Mouse (Mus musculus) forebrain, embryonic 12.5 days (tissue): ENCODE data around the gene Apba1. TPM values are rescaled to one million over a fixed set of nuclear protein-coding genes. Genes with fewer than 3 reads are reported as not detected.

Source experiments
- ATAC-seq: fragments of 200-750 bp; cut with Nextera tagmentation; 2 replicates; pipeline ENCODE4 v1.8.0; 2017; ENCODE audit warnings: moderate TSS enrichment; ENCODE audit not compliant: low FRiP score
- H3K27ac ChIP-seq: fragments of 300-500 bp; sonication (generic); 2 replicates; pipeline ENCODE4 v1.5.1; 2016; ENCODE audit warnings: mild to moderate bottlenecking
- H3K27me3 ChIP-seq: fragments of 300-500 bp; sonication (generic); 2 replicates; pipeline ENCODE4 v1.6.1; 2016; ENCODE audit warnings: mild to moderate bottlenecking
- H3K36me3 ChIP-seq: fragments of 300-500 bp; sonication (generic); replicated peaks from 2 replicates; pipeline ENCODE4 v1.6.1; 2016; ENCODE audit warnings: mild to moderate bottlenecking
- H3K4me1 ChIP-seq: fragments of 300-500 bp; sonication (generic); 2 replicates; pipeline ENCODE4 v1.6.1; 2016
- H3K4me2 ChIP-seq: fragments of 300-500 bp; sonication (generic); 2 replicates; pipeline ENCODE4 v1.6.1; 2016; ENCODE audit warnings: mild to moderate bottlenecking, moderate library complexity
- H3K4me3 ChIP-seq: fragments of 300-500 bp; sonication (generic); replicated peaks from 2 replicates; pipeline ENCODE4 v1.5.1; 2016; ENCODE audit warnings: mild to moderate bottlenecking
- H3K9ac ChIP-seq: fragments of 300-500 bp; sonication (generic); 2 replicates; pipeline ENCODE4 v1.6.1; 2016; ENCODE audit warnings: mild to moderate bottlenecking
- H3K9me3 ChIP-seq: fragments of 300-500 bp; sonication (generic); 2 replicates; pipeline ENCODE4 v1.6.1; 2016
- WGBS: fragments of 180-500 bp; shearing (Covaris S2); methylation state at CpG from one replicate; pipeline ENCODE4 v1.1.7; 2016; 5-methylcytosine and 5-hydroxymethylcytosine counted together
- polyA plus RNA-seq: library from polyadenylated mRNA; unstranded; fragments of >200 nt; fragmentation: Nextera tagmentation; extraction: Ambion mirVana; gene quantifications from 2 replicates; pipeline ENCODE4 v1.2.1, GENCODE M21; 2016

Apba1 gene
- polyA plus RNA-seq, 1 experiment from 2014 or later: 2.8 TPM

GRCm38 (mm10) chr19:23858091-23858490, 99.4 kb downstream of the Apba1 start:
- Histone ChIP-seq H3K9me3 (peaks cover 9% of the 10 kb centered on the region; the same call in 1 of the 2 replicates), H3K9ac (no peak overlapping the region), H3K4me1 (0 out of 2 replicates have a peak, but pooled peaks cover 2% of the 10 kb centered on the region), H3K27ac (no peak overlapping the region), H3K27me3 (0 out of 2 replicates have a peak, but pooled peaks cover 4% of the 10 kb centered on the region), H3K36me3 (no peaks in the 10 kb centered on the region), H3K4me2 (no peak overlapping the region), H3K4me3 (no peak overlapping the region)
- WGBS: 94% methylated on average over 4 of the region's 4 CpGs
- ATAC-seq: no peak

GRCm38 (mm10) chr19:23858781-23859180, 100.1 kb downstream of the Apba1 start:
- no peak for ATAC-seq
- Histone ChIP-seq H3K27ac (no peak overlapping the region), H3K27me3 (0 out of 2 replicates have a peak, but pooled peaks cover 4% of the 10 kb centered on the region), H3K36me3 (no peaks in the 10 kb centered on the region), H3K4me2 (no peak overlapping the region), H3K9me3 (peaks cover 9% of the 10 kb centered on the region; the same call in 1 of the 2 replicates), H3K4me1 (peaks cover 4% of the 10 kb centered on the region; the same call in 1 of the 2 replicates), H3K4me3 (no peak overlapping the region), H3K9ac (no peak overlapping the region)
- WGBS: 94% methylated on average over 9 of the region's 9 CpGs

DNA sequence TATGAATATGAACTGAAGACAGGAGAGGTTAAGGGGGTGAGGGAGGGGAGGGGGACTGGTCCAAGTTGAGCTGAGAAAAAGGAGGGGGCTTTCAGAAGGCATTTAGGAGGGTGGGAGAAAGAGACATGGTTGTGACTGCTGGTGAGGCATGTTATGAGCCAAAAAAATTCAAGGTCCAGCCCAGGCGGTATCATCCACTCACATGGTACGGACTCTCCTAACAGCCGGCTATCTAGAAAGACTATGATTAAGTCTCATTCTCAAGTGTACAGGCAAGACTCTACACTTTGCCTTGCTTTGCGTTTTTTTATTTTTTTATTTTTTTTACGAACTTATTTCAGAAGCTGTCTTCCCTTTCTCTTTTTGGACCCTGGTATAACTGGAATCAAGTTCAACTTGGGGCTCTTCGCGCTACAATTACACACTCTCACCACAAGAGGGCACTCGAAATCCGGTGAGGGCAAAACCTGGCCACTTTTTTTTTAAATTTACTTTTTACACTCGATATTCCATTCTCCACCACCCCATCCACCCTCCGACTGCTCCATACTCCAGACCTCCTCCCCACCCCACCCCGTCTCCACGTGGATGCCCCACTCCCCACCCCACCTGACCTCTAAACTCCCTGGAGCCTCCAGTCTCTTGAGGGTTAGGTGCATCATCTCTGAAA, 101.6 kb downstream of the Apba1 start:
- WGBS: 33% methylated on average over 13 of the region's 13 CpGs
- Histone ChIP-seq H3K4me3 (no peak overlapping the region), H3K4me1 (peaks cover 13% of the 10 kb centered on the region), H3K9ac (no peak overlapping the region), H3K36me3 (no peaks in the 10 kb centered on the region), H3K4me2 (no peak overlapping the region), H3K27ac (no peak overlapping the region), H3K27me3 (0 out of 2 replicates have a peak, but pooled peaks cover 4% of the 10 kb centered on the region), H3K9me3 (peaks cover 9% of the 10 kb centered on the region; the same call in 1 of the 2 replicates)
- ATAC-seq: peak; percentile 63

- WGBS: 43% methylated on average over 4 of the region's 4 CpGs
- ATAC-seq: no peak
- H3K27me3 ChIP-seq: 0 out of 2 replicates have a peak, but pooled peaks cover 4% of the 10 kb centered on the region
- peaks cover 13% of the 10 kb centered on the region for H3K4me1 ChIP-seq
- H3K4me3 ChIP-seq: no peak overlapping the region
- H3K36me3 ChIP-seq: no peaks in the 10 kb centered on the region
- H3K4me2 ChIP-seq: no peak overlapping the region
- no peak overlapping the region for H3K27ac ChIP-seq
- H3K9me3 ChIP-seq: 0 out of 2 replicates have a peak, but pooled peaks cover 4% of the 10 kb centered on the region
- no peak overlapping the region for H3K9ac ChIP-seq
Observed at GRCm38 (mm10) chr19:23862736-23863135, 104.0 kb downstream of the Apba1 start.

DNA sequence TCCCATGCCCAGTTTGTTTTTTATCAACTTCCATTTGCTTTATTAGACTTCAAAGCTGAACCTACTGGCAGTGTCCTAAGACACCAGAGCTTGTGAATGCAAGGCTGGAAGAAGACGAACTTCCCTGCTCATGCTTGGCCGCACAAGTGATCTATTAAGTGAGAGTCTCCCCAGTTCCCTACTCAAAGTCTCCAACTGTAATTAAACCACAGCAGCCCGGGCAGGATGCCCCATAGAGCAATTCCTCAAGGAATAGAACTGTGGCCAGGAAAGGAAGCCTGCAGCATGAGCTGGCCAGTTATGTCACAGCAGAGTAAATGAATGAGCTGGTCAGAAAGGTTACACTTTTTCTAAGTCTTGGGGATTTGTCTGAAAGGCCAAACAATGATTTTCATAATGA, 105.3 kb downstream of the Apba1 start:
- Histone ChIP-seq H3K36me3 (no peaks in the 10 kb centered on the region), H3K4me2 (no peak overlapping the region), H3K27ac (no peak overlapping the region), H3K9ac (no peak overlapping the region), H3K4me1 (peaks cover 13% of the 10 kb centered on the region), H3K9me3 (no peaks in the 10 kb centered on the region), H3K27me3 (0 out of 2 replicates have a peak, but pooled peaks cover 4% of the 10 kb centered on the region), H3K4me3 (no peak overlapping the region)
- 38% methylated on average over 3 of the region's 3 CpGs for WGBS
- no peak for ATAC-seq

DNA sequence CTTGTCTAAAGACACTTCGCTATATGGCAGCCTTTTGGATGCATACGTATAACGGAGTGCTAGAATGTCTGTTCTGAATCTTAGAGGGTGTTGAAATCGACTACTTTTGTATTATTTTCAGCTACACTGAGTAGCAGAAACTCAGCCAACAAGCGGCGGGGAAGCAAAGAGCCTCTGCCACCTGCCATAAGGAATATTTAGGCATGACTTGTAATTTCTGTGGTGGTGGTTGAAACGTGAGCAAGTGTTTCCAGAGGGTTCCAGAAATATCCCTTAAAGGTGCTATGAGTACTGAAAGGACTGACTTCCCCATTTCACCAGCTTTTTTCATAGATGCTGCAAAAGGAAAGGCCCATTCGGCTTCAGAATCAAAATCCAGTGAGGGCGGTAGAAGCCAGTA, 107.4 kb downstream of the Apba1 start:
- no peak for ATAC-seq
- Histone ChIP-seq H3K4me3 (no peak overlapping the region), H3K4me1 (peaks cover 13% of the 10 kb centered on the region), H3K4me2 (no peak overlapping the region), H3K9ac (no peak overlapping the region), H3K27me3 (0 out of 2 replicates have a peak, but pooled peaks cover 4% of the 10 kb centered on the region), H3K9me3 (no peaks in the 10 kb centered on the region), H3K27ac (no peak overlapping the region), H3K36me3 (no peaks in the 10 kb centered on the region)
- WGBS: 91% methylated on average over 9 of the region's 9 CpGs

- Histone ChIP-seq H3K27me3 (0 out of 2 replicates have a peak, but pooled peaks cover 3% of the 10 kb centered on the region), H3K9ac (no peak overlapping the region), H3K4me3 (no peak overlapping the region), H3K4me2 (no peak overlapping the region), H3K27ac (no peak overlapping the region), H3K36me3 (no peaks in the 10 kb centered on the region), H3K9me3 (no peaks in the 10 kb centered on the region), H3K4me1 (peaks cover 13% of the 10 kb centered on the region)
- no peak for ATAC-seq
- 83% methylated on average over 11 of the region's 11 CpGs for WGBS
Observed at GRCm38 (mm10) chr19:23867052-23867451, 108.4 kb downstream of the Apba1 start.

DNA sequence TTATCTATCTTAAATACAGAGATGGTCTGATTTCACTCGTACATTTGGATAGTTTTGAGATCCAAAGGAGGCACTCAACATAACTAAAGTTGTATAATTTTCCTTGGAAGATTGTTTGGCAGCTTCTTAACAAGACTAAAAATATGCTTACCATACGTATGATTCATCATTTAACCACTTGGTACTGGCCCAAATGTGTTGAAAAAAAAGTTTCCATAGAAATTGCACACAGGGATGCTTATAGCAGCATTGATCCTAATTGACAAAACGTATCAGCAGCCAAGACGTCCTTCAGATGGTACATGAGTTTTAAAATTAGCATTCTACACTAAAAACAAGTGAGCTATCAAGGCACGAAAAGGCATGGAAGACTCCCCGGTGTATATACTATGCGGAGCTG, 108.9 kb downstream of the Apba1 start:
- no peaks in the 10 kb centered on the region for H3K9me3 ChIP-seq
- peaks cover 13% of the 10 kb centered on the region for H3K4me1 ChIP-seq
- H3K27me3 ChIP-seq: no peaks in the 10 kb centered on the region
- H3K4me3 ChIP-seq: no peak overlapping the region
- WGBS: 91% methylated on average over 7 of the region's 7 CpGs
- H3K27ac ChIP-seq: no peak overlapping the region
- H3K4me2 ChIP-seq: no peak overlapping the region
- H3K36me3 ChIP-seq: no peaks in the 10 kb centered on the region
- ATAC-seq: no peak
- no peak overlapping the region for H3K9ac ChIP-seq

- ATAC-seq: no peak
- H3K9me3 ChIP-seq: no peaks in the 10 kb centered on the region
- H3K27ac ChIP-seq: no peak overlapping the region
- WGBS: 89% methylated on average over 6 of the region's 6 CpGs
- H3K4me2 ChIP-seq: no peak overlapping the region
- no peak overlapping the region for H3K9ac ChIP-seq
- no peak overlapping the region for H3K4me3 ChIP-seq
- H3K36me3 ChIP-seq: no peaks in the 10 kb centered on the region
- no peaks in the 10 kb centered on the region for H3K27me3 ChIP-seq
- H3K4me1 ChIP-seq: no peaks in the 10 kb centered on the region
Observed at GRCm38 (mm10) chr19:23874502-23874901, 115.8 kb downstream of the Apba1 start.

- Histone ChIP-seq H3K36me3 (no peaks in the 10 kb centered on the region), H3K4me2 (no peak overlapping the region), H3K4me3 (no peak overlapping the region), H3K9me3 (no peaks in the 10 kb centered on the region), H3K4me1 (no peaks in the 10 kb centered on the region), H3K27me3 (no peaks in the 10 kb centered on the region), H3K27ac (no peak overlapping the region), H3K9ac (no peak overlapping the region)
- no peak for ATAC-seq
- 74% methylated on average over 5 of the region's 5 CpGs for WGBS
Observed at GRCm38 (mm10) chr19:23875819-23876218, 117.1 kb downstream of the Apba1 start.

DNA sequence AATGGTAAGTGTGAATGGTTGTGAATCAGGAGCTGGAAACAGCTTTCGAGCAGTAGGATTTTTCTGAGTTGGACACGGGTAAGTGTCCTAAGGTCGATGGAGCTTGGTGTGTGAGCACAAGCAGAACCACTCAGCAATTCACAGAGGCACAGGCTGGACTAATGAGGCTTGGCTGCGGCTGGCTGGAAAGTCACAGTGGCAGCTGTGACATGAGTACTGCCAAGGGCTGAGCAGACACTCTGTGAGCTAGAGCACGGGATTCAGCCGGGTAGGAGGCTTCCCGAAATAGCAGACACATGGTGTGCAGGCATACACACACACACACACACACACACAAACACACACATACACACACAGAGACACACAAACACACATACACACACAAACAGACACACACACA, 121.2 kb downstream of the Apba1 start:
- no peaks in the 10 kb centered on the region for H3K27me3 ChIP-seq
- H3K9ac ChIP-seq: no peak overlapping the region
- H3K4me2 ChIP-seq: no peak overlapping the region
- 84% methylated on average over 7 of the region's 7 CpGs for WGBS
- ATAC-seq: no peak
- no peaks in the 10 kb centered on the region for H3K9me3 ChIP-seq
- H3K4me3 ChIP-seq: no peak overlapping the region
- no peaks in the 10 kb centered on the region for H3K4me1 ChIP-seq
- no peak overlapping the region for H3K27ac ChIP-seq
- H3K36me3 ChIP-seq: no peaks in the 10 kb centered on the region

- Histone ChIP-seq H3K9ac (no peak overlapping the region), H3K9me3 (no peaks in the 10 kb centered on the region), H3K4me2 (no peak overlapping the region), H3K4me1 (no peaks in the 10 kb centered on the region), H3K27me3 (peaks cover 12% of the 10 kb centered on the region), H3K36me3 (no peaks in the 10 kb centered on the region), H3K4me3 (no peak overlapping the region), H3K27ac (no peak overlapping the region)
- WGBS: 93% methylated on average over 5 of the region's 5 CpGs
- ATAC-seq: no peak
Observed at GRCm38 (mm10) chr19:23886169-23886568, 127.5 kb downstream of the Apba1 start.

DNA sequence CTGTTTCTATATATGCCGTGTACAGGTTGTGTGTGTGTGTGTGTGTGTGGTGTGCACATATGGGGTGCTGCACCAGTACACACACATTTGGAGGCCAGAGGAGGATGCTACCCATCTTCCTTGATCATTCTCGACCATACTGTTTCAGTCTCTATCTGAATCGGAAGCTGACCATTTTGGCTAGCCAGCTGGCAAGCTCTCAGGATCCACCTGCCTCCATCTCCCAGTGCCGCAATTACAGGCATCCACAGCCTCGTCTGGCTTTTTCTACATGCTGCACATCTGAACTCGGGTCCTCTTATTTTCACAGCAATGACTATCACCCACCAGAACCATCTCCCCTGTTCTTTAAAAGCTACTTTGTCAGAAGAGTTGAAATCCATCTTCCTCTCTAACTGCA, 132.7 kb downstream of the Apba1 start:
- peaks cover 63% of the 10 kb centered on the region for H3K27me3 ChIP-seq
- WGBS: 90% methylated on average over 6 of the region's 6 CpGs

More for the DNA sequence above, 132.7 kb downstream of the Apba1 start:
- Histone ChIP-seq H3K4me3 (no peak overlapping the region), H3K4me2 (no peak overlapping the region), H3K9me3 (no peaks in the 10 kb centered on the region), H3K4me1 (peaks cover 9% of the 10 kb centered on the region), H3K27ac (no peak overlapping the region), H3K9ac (no peak overlapping the region), H3K36me3 (no peaks in the 10 kb centered on the region)
- ATAC-seq: no peak
